Mouse (Mus musculus): Measurements from ENCODE around the gene Skil. TPM values are rescaled to one million over a fixed set of nuclear protein-coding genes. Genes with fewer than 3 reads are reported as not detected.

Skil gene
- polyA plus RNA-seq, 1 experiment from 2014 or later = 21.3 TPM

DNA sequence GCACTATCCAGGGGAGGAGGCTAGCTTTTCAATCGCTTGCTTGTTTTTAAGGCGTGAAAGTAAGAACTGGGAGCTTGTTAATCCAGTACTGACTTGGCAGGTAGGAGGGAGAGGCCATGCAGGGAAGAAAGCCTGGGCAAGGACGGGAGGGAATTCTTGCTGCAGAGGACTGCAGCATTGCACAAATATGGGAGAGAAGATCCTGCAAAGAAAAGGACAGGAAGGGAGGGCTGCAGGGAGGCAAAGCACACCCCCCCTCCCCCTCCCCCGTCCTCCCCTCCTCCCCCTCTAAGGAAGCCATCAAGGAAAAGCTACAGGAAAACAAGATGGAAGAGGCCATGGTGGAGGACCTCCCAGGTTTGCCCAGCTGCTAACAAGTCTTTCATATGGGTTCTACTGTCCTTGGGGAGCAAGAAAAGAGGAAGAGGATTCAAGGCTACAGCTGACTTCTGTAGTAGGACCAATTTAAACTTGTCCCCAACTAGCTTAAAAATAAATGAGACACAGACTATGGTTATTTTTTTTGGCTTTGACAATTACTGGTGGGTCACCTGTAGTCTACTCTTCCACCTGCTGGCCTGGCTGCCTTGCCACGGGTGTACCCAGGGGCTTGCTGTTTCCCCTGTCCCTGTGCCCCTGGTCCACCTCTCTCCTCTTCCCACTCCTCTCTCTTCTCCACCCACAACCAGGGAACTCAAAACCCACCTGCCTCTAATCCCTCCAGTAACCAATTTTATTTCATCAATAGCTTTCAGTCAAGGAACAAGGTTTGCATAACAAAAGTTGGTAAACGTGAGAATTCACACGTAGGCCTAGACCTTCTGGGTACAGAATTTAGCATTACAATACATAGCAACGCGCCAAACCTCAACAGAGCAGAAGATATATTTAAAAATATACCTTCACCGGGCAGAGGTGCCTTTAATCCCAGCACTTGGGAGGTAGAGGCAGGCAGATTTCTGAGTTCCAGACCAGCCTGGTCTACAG, 5.8 kb upstream of the Skil start:
- H3K9ac ChIP-seq = no peak overlapping the region
- no peak for ATAC-seq
- no peak overlapping the region for H3K4me3 ChIP-seq (replicated peaks)
- H3K4me1 ChIP-seq (replicated peaks) = peaks cover 7% of the 10 kb centered on the region
- 51% methylated on average over 10 of the region's 10 CpGs for WGBS
- H3K27me3 ChIP-seq (replicated peaks) = no peaks in the 10 kb centered on the region
- H3K4me2 ChIP-seq (replicated peaks) = no peak overlapping the region
- no peaks in the 10 kb centered on the region for H3K36me3 ChIP-seq
- H3K27ac ChIP-seq = no peak overlapping the region
- H3K9me3 ChIP-seq = no peaks in the 10 kb centered on the region

DNA sequence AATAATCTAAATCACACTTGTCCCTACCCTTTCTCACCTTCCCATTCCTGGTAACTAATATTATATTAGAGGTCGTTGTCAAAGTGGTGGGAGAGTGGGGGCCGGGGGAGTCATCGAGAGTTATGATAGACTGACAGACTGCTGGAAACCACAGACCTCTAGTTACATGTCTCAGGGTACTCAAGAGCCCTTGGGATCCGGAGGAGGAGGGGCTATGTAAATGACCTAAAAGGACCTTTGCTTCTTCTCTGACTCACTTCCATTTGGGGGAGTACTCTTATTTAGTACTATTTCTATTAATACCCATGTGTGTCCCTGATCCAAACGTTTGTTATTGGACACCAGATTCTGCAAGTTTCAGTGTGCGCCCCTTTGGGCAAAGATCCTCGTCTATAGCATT, 4.9 kb upstream of the Skil start:
- WGBS = 55% methylated on average over 7 of the region's 7 CpGs
- Histone ChIP-seq H3K27me3 (replicated peaks) (no peaks in the 10 kb centered on the region), H3K4me1 (replicated peaks) (peaks cover 7% of the 10 kb centered on the region; the same call in 1 of the 2 replicates), H3K36me3 (no peaks in the 10 kb centered on the region), H3K27ac (no peak overlapping the region), H3K9ac (no peak overlapping the region), H3K4me2 (replicated peaks) (no peak overlapping the region), H3K9me3 (no peaks in the 10 kb centered on the region), H3K4me3 (replicated peaks) (no peak overlapping the region)
- no peak for ATAC-seq

- Histone ChIP-seq H3K27ac (peak overlapping the region; percentile 99), H3K4me2 (replicated peaks) (peak overlapping the region; percentile 68), H3K27me3 (replicated peaks) (no peaks in the 10 kb centered on the region), H3K9me3 (no peaks in the 10 kb centered on the region), H3K4me3 (replicated peaks) (peak overlapping the region; percentile 90), H3K36me3 (no peaks in the 10 kb centered on the region), H3K4me1 (replicated peaks) (peaks cover 20% of the 10 kb centered on the region), H3K9ac (peak overlapping the region; percentile 21; the same call in 1 of the 2 replicates)
- WGBS = 5% methylated on average over 13 of the region's 13 CpGs
- ATAC-seq = no peak
These were observed 1.7 kb upstream of the Skil start for GRCm38 (mm10) chr3:31093196-31093595.

DNA sequence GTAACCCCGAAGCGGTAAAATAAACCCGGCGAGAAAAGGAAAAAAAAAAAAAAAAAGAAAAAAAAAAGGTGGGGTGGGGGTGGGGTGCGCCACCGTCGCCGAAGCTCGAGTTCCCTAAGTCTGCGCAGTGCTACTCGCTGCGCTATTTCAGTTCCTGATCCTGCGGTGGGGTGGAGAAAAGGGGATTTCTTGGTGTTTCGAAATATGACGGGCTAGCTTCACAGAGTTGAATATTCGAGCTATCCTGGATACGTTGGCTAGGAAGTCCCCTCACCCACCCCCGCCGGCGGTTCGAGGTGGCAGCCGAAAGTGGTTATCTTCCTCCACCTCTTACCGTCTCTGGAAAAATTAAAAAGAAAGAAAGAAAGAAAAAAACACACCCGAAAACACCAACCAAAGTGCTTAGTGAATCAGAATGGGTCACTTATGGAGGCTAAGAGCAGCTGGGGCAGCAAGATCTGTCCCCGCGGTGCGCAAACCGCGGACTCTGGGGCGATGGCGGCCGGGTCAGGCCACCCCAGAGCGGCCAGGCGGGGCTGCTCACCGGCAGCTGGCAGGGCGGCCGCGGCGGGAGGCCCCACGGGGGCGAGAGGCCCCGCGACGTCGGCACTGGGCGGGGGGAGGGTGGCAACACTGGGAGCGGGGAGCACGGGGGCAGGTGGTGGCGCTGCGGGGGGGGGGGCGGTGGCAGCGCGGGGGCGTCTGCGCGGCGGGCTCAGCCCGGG, 1.1 kb upstream of the Skil start:
- WGBS = under 1% methylated on average over 46 of the region's 58 CpGs
- Histone ChIP-seq H3K9ac (peak overlapping the region; percentile 68), H3K9me3 (no peaks in the 10 kb centered on the region), H3K4me3 (replicated peaks) (peak overlapping the region; percentile 90), H3K4me1 (replicated peaks) (peaks cover 18% of the 10 kb centered on the region), H3K27me3 (replicated peaks) (no peaks in the 10 kb centered on the region), H3K4me2 (replicated peaks) (peak overlapping the region; percentile 68), H3K27ac (peak overlapping the region; percentile 99), H3K36me3 (no peaks in the 10 kb centered on the region)
- peak; percentile 75 for ATAC-seq

DNA sequence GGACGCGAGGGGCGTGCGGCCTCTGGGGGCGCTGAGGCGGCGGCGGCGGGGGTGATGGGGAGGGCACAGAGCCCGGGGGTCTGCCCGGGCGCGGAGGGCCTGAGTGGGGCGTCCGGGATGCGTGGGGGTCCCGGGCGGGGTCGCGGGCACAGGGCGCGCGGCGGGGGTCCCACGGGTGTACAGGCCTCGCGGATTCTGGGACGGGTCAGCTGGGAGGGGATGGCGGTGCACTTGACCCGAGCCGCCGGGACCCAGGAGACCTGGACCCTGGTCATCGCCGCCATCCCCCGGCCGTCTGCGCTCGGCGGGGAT, 277 bp downstream of the Skil start:
- H3K36me3 ChIP-seq = no peaks in the 10 kb centered on the region
- WGBS = under 1% methylated on average over 38 of the region's 39 CpGs
- peak overlapping the region; percentile 83 for H3K9ac ChIP-seq
- H3K4me1 ChIP-seq (replicated peaks) = peaks cover 16% of the 10 kb centered on the region
- H3K9me3 ChIP-seq = no peaks in the 10 kb centered on the region
- H3K27ac ChIP-seq = peak overlapping the region; percentile 99
- ATAC-seq = no peak
- H3K27me3 ChIP-seq (replicated peaks) = no peaks in the 10 kb centered on the region
- H3K4me3 ChIP-seq (replicated peaks) = peak overlapping the region; percentile 90
- H3K4me2 ChIP-seq (replicated peaks) = peak overlapping the region; percentile 68

GRCm38 (mm10) chr3:31095491-31096154, 765 bp downstream of the Skil start:
- Histone ChIP-seq H3K9me3 (no peaks in the 10 kb centered on the region), H3K4me3 (replicated peaks) (peak overlapping the region; percentile 90), H3K27me3 (replicated peaks) (no peaks in the 10 kb centered on the region), H3K36me3 (no peaks in the 10 kb centered on the region), H3K4me2 (replicated peaks) (peak overlapping the region; percentile 68), H3K27ac (peak overlapping the region; percentile 99), H3K9ac (peak overlapping the region; percentile 83), H3K4me1 (replicated peaks) (peaks cover 16% of the 10 kb centered on the region)
- under 1% methylated on average over 33 of the region's 33 CpGs for WGBS
- ATAC-seq = peak; percentile 32

DNA sequence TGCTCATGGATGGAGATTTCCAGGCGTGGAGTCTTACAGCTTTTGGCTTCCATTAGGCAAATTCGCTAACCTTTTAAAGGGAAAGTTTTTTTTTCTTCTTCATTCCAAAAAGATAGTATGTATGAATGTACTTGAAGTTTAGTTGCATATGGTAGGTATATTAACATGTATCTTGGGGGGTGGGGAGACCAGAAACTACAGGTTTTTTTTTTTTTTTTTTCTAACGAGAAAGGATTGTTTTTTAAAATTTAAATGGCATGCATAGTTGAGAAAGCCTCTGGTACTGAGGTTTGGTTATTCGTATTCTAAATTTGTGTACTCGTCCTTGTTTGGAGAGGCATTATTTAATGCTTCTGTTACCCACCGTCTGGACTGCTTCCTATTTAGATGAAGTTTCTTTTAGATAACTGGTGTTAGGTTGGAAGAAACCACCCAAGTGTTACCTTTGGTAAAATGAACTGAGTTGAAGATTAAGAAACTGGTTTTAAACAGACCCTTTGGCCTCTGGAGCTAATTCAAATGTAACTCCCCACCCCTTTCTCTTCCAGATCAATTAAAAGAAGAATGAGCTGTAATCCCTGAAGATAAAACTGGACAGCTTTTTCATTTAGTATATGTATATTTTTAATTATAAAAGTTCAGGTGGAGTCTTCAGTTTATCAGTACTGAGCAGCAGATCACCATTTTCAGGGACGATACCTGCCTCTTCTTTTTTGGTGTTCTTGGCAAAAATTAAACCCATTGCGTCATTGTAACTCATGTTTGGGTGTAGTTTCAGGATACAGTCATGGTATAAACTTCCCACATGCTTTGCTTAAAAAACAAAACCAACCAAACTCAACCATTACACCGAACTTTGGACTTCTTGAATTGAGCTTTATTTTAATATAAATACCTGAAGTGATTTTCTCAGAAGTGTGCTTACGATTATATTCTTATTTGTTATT, 1.6 kb downstream of the Skil start:
- Histone ChIP-seq H3K9me3 (no peaks in the 10 kb centered on the region), H3K9ac (peak overlapping the region; percentile 83), H3K36me3 (no peaks in the 10 kb centered on the region), H3K27me3 (replicated peaks) (no peaks in the 10 kb centered on the region), H3K27ac (peak overlapping the region; percentile 99), H3K4me2 (replicated peaks) (peak overlapping the region; percentile 68), H3K4me3 (replicated peaks) (peak overlapping the region; percentile 90), H3K4me1 (replicated peaks) (peaks cover 16% of the 10 kb centered on the region)
- ATAC-seq = no peak
- 35% methylated on average over 10 of the region's 10 CpGs for WGBS

DNA sequence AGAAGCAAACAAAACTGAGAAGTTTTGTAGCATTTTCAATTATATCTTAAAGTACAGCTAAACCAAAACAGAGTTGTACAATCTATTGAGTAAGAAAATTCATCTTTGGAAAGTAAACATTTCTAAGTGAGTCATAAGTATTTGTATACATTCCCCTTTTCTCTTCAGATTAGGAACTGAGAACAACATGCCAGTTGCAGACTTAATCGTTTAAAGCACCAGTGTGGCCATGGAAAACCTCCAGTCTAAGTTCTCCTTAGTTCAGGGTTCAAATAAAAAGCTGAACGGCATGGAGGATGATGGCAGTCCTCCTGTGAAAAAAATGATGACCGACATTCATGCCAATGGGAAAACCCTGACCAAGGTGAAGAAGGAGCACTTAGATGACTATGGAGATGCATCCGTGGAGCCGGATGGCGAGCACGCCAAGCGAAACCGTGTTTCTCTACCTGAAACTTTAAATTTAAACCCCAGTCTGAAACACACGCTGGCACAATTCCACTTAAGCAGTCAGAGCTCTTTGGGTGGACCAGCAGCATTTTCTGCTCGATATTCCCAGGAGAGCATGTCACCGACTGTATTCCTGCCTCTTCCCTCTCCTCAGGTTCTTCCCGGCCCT, 2.4 kb downstream of the Skil start:
- H3K27me3 ChIP-seq (replicated peaks) = no peaks in the 10 kb centered on the region
- H3K4me3 ChIP-seq (replicated peaks) = no peak overlapping the region
- H3K9ac ChIP-seq = no peak overlapping the region
- H3K4me2 ChIP-seq (replicated peaks) = 0 out of 2 replicates have a peak overlapping the region, but pooled peaks have one; percentile 20
- H3K9me3 ChIP-seq = no peaks in the 10 kb centered on the region
- peaks cover 16% of the 10 kb centered on the region for H3K4me1 ChIP-seq (replicated peaks)
- WGBS = 83% methylated on average over 13 of the region's 13 CpGs
- no peaks in the 10 kb centered on the region for H3K36me3 ChIP-seq
- H3K27ac ChIP-seq = no peak overlapping the region
- no peak for ATAC-seq

DNA sequence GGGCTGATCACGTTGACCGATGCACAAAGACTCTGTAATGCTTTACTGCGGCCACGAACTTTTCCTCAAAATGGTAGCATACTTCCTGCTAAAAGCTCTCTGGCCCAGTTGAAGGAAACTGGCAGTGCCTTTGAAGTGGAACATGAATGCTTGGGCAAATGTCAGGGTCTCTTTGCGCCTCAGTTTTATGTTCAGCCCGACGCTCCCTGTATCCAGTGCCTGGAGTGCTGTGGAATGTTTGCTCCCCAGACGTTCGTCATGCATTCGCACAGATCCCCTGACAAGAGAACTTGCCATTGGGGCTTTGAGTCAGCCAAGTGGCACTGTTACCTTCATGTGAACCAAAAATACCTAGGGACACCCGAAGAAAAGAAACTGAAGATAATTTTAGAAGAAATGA, 3.1 kb downstream of the Skil start:
- 69% methylated on average over 11 of the region's 11 CpGs for WGBS
- H3K4me2 ChIP-seq (replicated peaks) = peak overlapping the region; percentile 20; the same call in 1 of the 2 replicates

DNA sequence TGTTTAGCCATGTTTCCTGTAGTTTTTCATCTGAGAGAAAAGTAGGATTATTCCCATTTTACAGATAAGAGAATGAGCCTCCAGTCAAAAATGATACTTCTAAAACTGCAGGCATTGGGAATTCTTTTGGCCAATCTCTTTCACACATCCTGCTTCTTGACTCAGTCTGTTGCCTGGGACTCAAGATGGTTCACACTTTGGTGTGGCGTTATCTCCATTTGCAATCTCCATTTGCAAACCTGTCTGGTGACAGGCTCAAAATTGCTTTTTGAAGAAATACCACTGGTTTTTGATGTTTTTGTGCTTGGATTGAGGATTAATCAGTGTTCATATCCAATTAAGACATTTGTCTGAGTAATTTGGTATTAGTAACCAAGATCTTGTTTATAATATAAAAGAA, 3.7 kb downstream of the Skil start:
- Histone ChIP-seq H3K4me2 (replicated peaks) (no peak overlapping the region), H3K4me3 (replicated peaks) (no peak overlapping the region), H3K27ac (no peak overlapping the region), H3K4me1 (replicated peaks) (peaks cover 12% of the 10 kb centered on the region), H3K27me3 (replicated peaks) (no peaks in the 10 kb centered on the region), H3K36me3 (no peaks in the 10 kb centered on the region), H3K9me3 (no peaks in the 10 kb centered on the region), H3K9ac (no peak overlapping the region)
- ATAC-seq = no peak
- 92% methylated on average over 1 of the region's 1 CpGs for WGBS

More for the DNA sequence above, 3.1 kb downstream of the Skil start:
- peaks cover 16% of the 10 kb centered on the region for H3K4me1 ChIP-seq (replicated peaks)
- H3K4me3 ChIP-seq (replicated peaks) = no peak overlapping the region
- no peak for ATAC-seq
- H3K27ac ChIP-seq = no peak overlapping the region
- no peaks in the 10 kb centered on the region for H3K9me3 ChIP-seq
- no peaks in the 10 kb centered on the region for H3K27me3 ChIP-seq (replicated peaks)
- no peaks in the 10 kb centered on the region for H3K36me3 ChIP-seq
- no peak overlapping the region for H3K9ac ChIP-seq

DNA sequence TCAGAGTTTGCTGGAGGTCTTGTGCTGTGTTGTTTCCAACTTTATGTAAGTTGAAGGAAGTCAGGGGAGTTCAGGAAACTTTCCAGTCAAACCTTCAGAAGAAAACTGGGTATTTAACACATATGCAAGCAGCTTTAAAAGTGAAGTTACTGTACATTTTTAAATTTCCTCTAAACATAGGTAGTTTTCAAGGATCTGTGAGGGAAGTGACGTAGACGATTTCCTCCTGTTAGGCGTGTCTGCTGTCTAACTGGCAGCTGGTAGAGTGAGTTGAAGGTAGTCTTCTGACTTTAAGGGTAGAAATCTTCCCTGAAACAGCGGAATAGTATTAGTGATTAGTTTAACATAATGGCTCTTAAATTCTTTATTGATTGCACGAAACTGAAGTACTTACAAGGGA, 5.2 kb downstream of the Skil start:
- no peak overlapping the region for H3K27ac ChIP-seq
- H3K9ac ChIP-seq = no peak overlapping the region
- H3K36me3 ChIP-seq = no peaks in the 10 kb centered on the region
- no peaks in the 10 kb centered on the region for H3K27me3 ChIP-seq (replicated peaks)
- no peaks in the 10 kb centered on the region for H3K9me3 ChIP-seq
- H3K4me1 ChIP-seq (replicated peaks) = peaks cover 12% of the 10 kb centered on the region
- no peak for ATAC-seq
- no peak overlapping the region for H3K4me3 ChIP-seq (replicated peaks)
- no peak overlapping the region for H3K4me2 ChIP-seq (replicated peaks)
- 78% methylated on average over 5 of the region's 5 CpGs for WGBS
